Mouse (Mus musculus): Measurements from ENCODE around the gene Nrbp1.

GRCm38 (mm10) chr5:31194486-31195485 is 45.9 kb upstream of the Nrbp1 start:
- TF ChIP-seq POLR2A (IDR thresholded peaks at IDR 0.05; ENCODE audit: control insufficient read depth, extremely low read depth, insufficient read depth, low read length, poor library complexity) (no peak), CTCF (IDR thresholded peaks at IDR 0.05; ENCODE audit: borderline replicate concordance, control insufficient read depth, extremely low read depth, insufficient read depth, low read length, poor library complexity) (no peak)

Measured in thymus, adult 2 months (tissue).